Mouse (Mus musculus) forebrain, embryonic 11.5 days (tissue): ENCODE results near the gene Cpsf4. TPM values are rescaled to one million over a fixed set of nuclear protein-coding genes. Genes with fewer than 3 reads are reported as not detected.

Experiments
- ATAC-seq: fragments of 200-750 bp; cut with Nextera tagmentation; replicated peaks from 2 replicates; pipeline ENCODE4 v1.8.0; 2017; ENCODE audit warnings: moderate TSS enrichment; ENCODE audit not compliant: low FRiP score
- DNase-seq: peaks from one replicate; pipeline ENCODE4 v3.0.0-alpha.2; 2017; ENCODE audit warnings: low spot score
- H3K27ac ChIP-seq: fragments of 300-500 bp; sonication (generic); 2 replicates; pipeline ENCODE4 v1.5.1; 2014; ENCODE audit warnings: low read depth, low read length
- H3K27me3 ChIP-seq: fragments of 300-500 bp; sonication (generic); 2 replicates; pipeline ENCODE4 v1.6.1; 2014; ENCODE audit warnings: mild to moderate bottlenecking, low read length, mixed read lengths; ENCODE audit not compliant: control insufficient read depth, insufficient read depth
- H3K36me3 ChIP-seq: fragments of 300-500 bp; sonication (generic); 2 replicates; pipeline ENCODE4 v1.6.1; 2014; ENCODE audit warnings: mild to moderate bottlenecking, low read length, moderate library complexity, mixed read lengths; ENCODE audit not compliant: control insufficient read depth, insufficient read depth
- H3K4me1 ChIP-seq: fragments of 300-500 bp; sonication (generic); replicated peaks from 2 replicates; pipeline ENCODE4 v1.6.1; 2014; ENCODE audit warnings: low read length, mixed read lengths; ENCODE audit not compliant: control insufficient read depth, insufficient read depth
- H3K4me2 ChIP-seq: fragments of 300-500 bp; sonication (generic); 2 replicates; pipeline ENCODE4 v1.6.1; 2014; ENCODE audit warnings: low read depth, mild to moderate bottlenecking, low read length, moderate library complexity, mixed read lengths; ENCODE audit not compliant: severe bottlenecking
- H3K4me3 ChIP-seq: fragments of 300-500 bp; sonication (generic); 2 replicates; pipeline ENCODE4 v1.5.1; 2014; ENCODE audit warnings: low read depth, low read length
- H3K9ac ChIP-seq: fragments of 300-500 bp; sonication (generic); 2 replicates; pipeline ENCODE4 v1.6.1; 2014; ENCODE audit warnings: low read length
- H3K9me3 ChIP-seq: fragments of 300-500 bp; sonication (generic); 2 replicates; pipeline ENCODE4 v1.6.1; 2016; ENCODE audit warnings: low read length, mixed read lengths; ENCODE audit not compliant: control insufficient read depth
- WGBS: fragments of 180-500 bp; shearing (Covaris S2); extraction: QIAGEN DNeasy Blood & Tissue Kit; methylation state at CpG from one replicate; pipeline ENCODE4 v1.1.7; 2014; 5-methylcytosine and 5-hydroxymethylcytosine counted together
- polyA plus RNA-seq: library from polyadenylated mRNA; unstranded; fragments of >200 nt; fragmentation: Nextera tagmentation; extraction: Ambion mirVana; gene quantifications from 2 replicates; pipeline ENCODE4 v1.2.1, GENCODE M21; 2014

Cpsf4 gene
- 51.4 and 59.0 TPM in 2 replicates for polyA plus RNA-seq

DNA sequence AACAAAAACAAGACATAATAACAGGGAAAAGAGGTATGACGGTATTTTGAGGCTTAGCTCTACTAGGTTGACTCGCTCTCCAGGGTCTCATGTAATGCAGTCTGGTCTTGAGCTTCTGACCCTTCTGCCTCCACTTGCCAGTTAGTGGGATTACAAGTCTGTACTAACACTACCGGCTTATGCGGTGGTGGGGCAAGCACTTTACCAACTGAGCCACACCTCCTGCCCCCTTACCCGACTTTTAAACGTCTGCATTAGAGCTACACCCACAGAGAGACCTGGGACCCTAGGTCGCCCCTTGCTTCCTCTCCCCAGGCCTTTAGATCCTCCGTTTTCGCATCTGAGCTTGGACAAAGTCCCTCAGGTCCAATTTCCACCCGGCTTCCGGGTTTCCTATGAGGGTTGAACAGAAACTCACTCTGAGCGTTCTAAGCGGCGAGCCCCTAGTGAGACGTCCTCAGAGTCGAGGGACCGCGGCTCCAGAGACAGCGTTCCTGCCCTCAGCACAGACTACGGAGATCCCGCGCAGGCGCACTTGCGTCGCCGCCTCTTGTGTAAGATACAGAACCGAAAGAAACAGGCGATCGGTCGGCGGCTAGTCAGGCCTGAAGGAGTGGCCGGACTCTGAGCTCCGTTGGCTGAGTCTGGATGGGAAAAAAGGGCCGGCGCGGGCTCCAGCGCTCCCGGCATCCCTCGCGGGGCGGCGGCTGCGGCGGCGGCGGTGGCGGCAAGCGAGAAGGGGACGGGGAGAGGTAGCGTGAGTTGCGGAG lies at the start of gene Cpsf4, which contains the start of gene Ptcd1:
Cpsf4 (plus strand) TSS at position 678 of the 770 bp plus-strand sequence.
Ptcd1 (minus strand) TSS at position 573 of the 770 bp plus-strand sequence.
- 1% methylated on average over 51 of the region's 51 CpGs for WGBS

GRCm38 (mm10) chr5:145118005-145118404 lies 49.0 kb upstream of the Cpsf4 start:
- WGBS, result 72% methylated on average over 6 of the region's 6 CpGs
- Histone ChIP-seq H3K4me1 (0 out of 2 replicates have a peak, but pooled peaks cover 4% of the 10 kb centered on the region), H3K9ac (no peak overlapping the region), H3K36me3 (no peaks in the 10 kb centered on the region), H3K4me3 (no peak overlapping the region), H3K27ac (no peak overlapping the region), H3K9me3 (no peaks in the 10 kb centered on the region), H3K27me3 (peaks cover 9% of the 10 kb centered on the region; the same call in 1 of the 2 replicates), H3K4me2 (no peak overlapping the region)
- ATAC-seq, result no peak
- no peak for DNase-seq

More for the DNA sequence above, at the start of gene Cpsf4, which contains the start of gene Ptcd1:
- DNase-seq (peak; percentile 99), ATAC-seq (peak; percentile 95)
- Histone ChIP-seq H3K4me1 (peaks cover 9% of the 10 kb centered on the region), H3K36me3 (peaks cover 3% of the 10 kb centered on the region), H3K27me3 (no peaks in the 10 kb centered on the region), H3K9me3 (no peaks in the 10 kb centered on the region), H3K4me2 (peak within 1 kb of the TSS; percentile 62), H3K9ac (peak within 1 kb of the TSS; percentile 86), H3K4me3 (peak within 1 kb of the TSS; percentile 78), H3K27ac (peak within 1 kb of the TSS; percentile 54; the same call in 1 of the 2 replicates)

GRCm38 (mm10) chr5:145118461-145118860 lies 48.6 kb upstream of the Cpsf4 start:
- 88% methylated on average over 5 of the region's 5 CpGs for WGBS
- H3K4me3 ChIP-seq, result no peak overlapping the region
- no peaks in the 10 kb centered on the region for H3K9me3 ChIP-seq
- no peak overlapping the region for H3K4me2 ChIP-seq
- DNase-seq (no peak), ATAC-seq (no peak)
- H3K27me3 ChIP-seq, result peaks cover 9% of the 10 kb centered on the region; the same call in 1 of the 2 replicates
- no peak overlapping the region for H3K9ac ChIP-seq
- H3K27ac ChIP-seq, result no peak overlapping the region
- no peaks in the 10 kb centered on the region for H3K36me3 ChIP-seq
- 0 out of 2 replicates have a peak, but pooled peaks cover 4% of the 10 kb centered on the region for H3K4me1 ChIP-seq

GRCm38 (mm10) chr5:145119385-145119784 lies 47.6 kb upstream of the Cpsf4 start:
- peaks cover 6% of the 10 kb centered on the region; the same call in 1 of the 2 replicates for H3K27me3 ChIP-seq

DNA sequence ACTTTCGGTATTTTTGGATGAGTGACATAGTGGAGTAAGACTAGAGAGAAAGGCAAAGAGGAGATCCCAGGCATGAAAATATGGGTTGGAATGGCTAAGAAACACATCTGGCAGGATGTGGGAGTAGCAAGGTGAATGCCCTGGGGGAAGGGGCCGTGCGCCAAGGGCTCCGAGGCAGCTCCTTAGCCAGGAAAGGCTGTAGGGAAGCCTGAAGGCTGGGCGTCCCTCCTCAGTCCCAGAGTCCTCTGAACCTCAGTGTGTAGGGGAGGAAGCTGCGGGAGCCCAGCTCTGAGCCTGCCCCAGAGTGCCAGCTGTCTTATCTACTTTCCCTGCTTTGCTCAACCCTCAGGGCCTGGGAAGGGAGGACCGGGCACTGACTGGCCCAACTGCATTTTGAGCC lies 46.1 kb upstream of the Cpsf4 start:
- no peaks in the 10 kb centered on the region for H3K4me1 ChIP-seq
- peaks cover 3% of the 10 kb centered on the region; the same call in 1 of the 2 replicates for H3K36me3 ChIP-seq
- no peaks in the 10 kb centered on the region for H3K9me3 ChIP-seq
- ATAC-seq (no peak), DNase-seq (no peak)
- no peak overlapping the region for H3K27ac ChIP-seq
- no peak overlapping the region for H3K4me3 ChIP-seq
- no peak overlapping the region for H3K9ac ChIP-seq
- no peak overlapping the region for H3K4me2 ChIP-seq
- 79% methylated on average over 7 of the region's 7 CpGs for WGBS
- H3K27me3 ChIP-seq, result no peaks in the 10 kb centered on the region

More at GRCm38 (mm10) chr5:145119385-145119784, 47.6 kb upstream of the Cpsf4 start:
- WGBS, result 93% methylated on average over 2 of the region's 2 CpGs
- no peak for DNase-seq
- H3K9me3 ChIP-seq, result no peaks in the 10 kb centered on the region
- H3K4me3 ChIP-seq, result no peak overlapping the region
- no peak overlapping the region for H3K27ac ChIP-seq
- 0 out of 2 replicates have a peak, but pooled peaks cover 2% of the 10 kb centered on the region for H3K4me1 ChIP-seq
- ATAC-seq, result no peak
- H3K36me3 ChIP-seq, result peaks cover under 1% of the 10 kb centered on the region; the same call in 1 of the 2 replicates
- no peak overlapping the region for H3K4me2 ChIP-seq
- H3K9ac ChIP-seq, result no peak overlapping the region

- Histone ChIP-seq H3K4me2 (no peak overlapping the region), H3K27me3 (no peaks in the 10 kb centered on the region), H3K4me3 (no peak overlapping the region), H3K27ac (no peak overlapping the region), H3K9me3 (no peaks in the 10 kb centered on the region), H3K4me1 (no peaks in the 10 kb centered on the region), H3K36me3 (peaks cover 3% of the 10 kb centered on the region; the same call in 1 of the 2 replicates), H3K9ac (no peak overlapping the region)
- ATAC-seq, result no peak
- no peak for DNase-seq
- 96% methylated on average over 19 of the region's 19 CpGs for WGBS
Measured at GRCm38 (mm10) chr5:145123396-145123795, 43.6 kb upstream of the Cpsf4 start.

- 95% methylated on average over 9 of the region's 9 CpGs for WGBS
- Histone ChIP-seq H3K4me1 (no peaks in the 10 kb centered on the region), H3K4me3 (no peak overlapping the region), H3K9me3 (no peaks in the 10 kb centered on the region), H3K9ac (no peak overlapping the region), H3K27ac (no peak overlapping the region), H3K27me3 (no peaks in the 10 kb centered on the region), H3K4me2 (no peak overlapping the region), H3K36me3 (peaks cover 12% of the 10 kb centered on the region)
- no peak for ATAC-seq
- no peak for DNase-seq
Measured at GRCm38 (mm10) chr5:145126580-145126979, 40.4 kb upstream of the Cpsf4 start.

- whole genome bisulfite sequencing, result 97% methylated on average over 4 of the region's 4 CpGs
- peaks cover 22% of the 10 kb centered on the region for H3K36me3 ChIP-seq
Measured at GRCm38 (mm10) chr5:145129124-145129523, 37.9 kb upstream of the Cpsf4 start.

More at GRCm38 (mm10) chr5:145129124-145129523, 37.9 kb upstream of the Cpsf4 start:
- no peak overlapping the region for H3K4me2 ChIP-seq
- no peaks in the 10 kb centered on the region for H3K9me3 ChIP-seq
- DNase-seq, result no peak
- ATAC-seq, result no peak
- H3K4me1 ChIP-seq, result no peaks in the 10 kb centered on the region
- H3K27me3 ChIP-seq, result no peaks in the 10 kb centered on the region
- H3K9ac ChIP-seq, result no peak overlapping the region
- no peak overlapping the region for H3K4me3 ChIP-seq
- no peak overlapping the region for H3K27ac ChIP-seq
